Mouse (Mus musculus) regulatory T cell (primary cell): ENCODE measurements around the gene Cxcl14.

ENCODE experiments used
- in situ Hi-C: fragments of 300-600 bp; cut with MboI, MseI; formaldehyde crosslinking; loops from one replicate; pipeline ENCODE4 v1.15.1; 2025; ENCODE audit warnings: high pct_unique_total_duplicates

Cxcl14 gene

GRCm38 (mm10) chr13:56289998-56290397 is 6.4 kb downstream of the Cxcl14 start:
- in situ Hi-C loops = loop anchor here (5.0 kb wide), 1 partner anchor 142 kb away; no protein-coding TSS in a partner anchor

- in situ Hi-C loops = no loop called here
Observed at GRCm38 (mm10) chr13:56289261-56289660, 7.1 kb downstream of the Cxcl14 start.

- in situ Hi-C loops = no loop called here
Observed at GRCm38 (mm10) chr13:56288601-56289000, 7.8 kb downstream of the Cxcl14 start.

GRCm38 (mm10) chr13:56287091-56287490 is 9.3 kb downstream of the Cxcl14 start:
- in situ Hi-C loops = no loop called here

- in situ Hi-C loops = no loop called here
Observed at GRCm38 (mm10) chr13:56283321-56283720, 13.0 kb downstream of the Cxcl14 start.

GRCm38 (mm10) chr13:56280356-56280755 is 16.0 kb downstream of the Cxcl14 start:
- in situ Hi-C loops = no loop called here

- in situ Hi-C loops = no loop called here
Observed at GRCm38 (mm10) chr13:56279439-56279838, 16.9 kb downstream of the Cxcl14 start.

GRCm38 (mm10) chr13:56275171-56275570 is 21.2 kb downstream of the Cxcl14 start:
- in situ Hi-C loops = no loop called here

GRCm38 (mm10) chr13:56270124-56270523 is 26.2 kb downstream of the Cxcl14 start:
- in situ Hi-C loops = no loop called here

- in situ Hi-C loops = no loop called here
Observed at GRCm38 (mm10) chr13:56267396-56267795, 29.0 kb downstream of the Cxcl14 start.

- in situ Hi-C loops = no loop called here
Observed at GRCm38 (mm10) chr13:56266435-56266834, 29.9 kb downstream of the Cxcl14 start.

GRCm38 (mm10) chr13:56265661-56266060 is 30.7 kb downstream of the Cxcl14 start:
- in situ Hi-C loops = no loop called here

GRCm38 (mm10) chr13:56262269-56262668 is 34.1 kb downstream of the Cxcl14 start:
- in situ Hi-C loops = no loop called here

GRCm38 (mm10) chr13:56260344-56260780 is 36.0 kb downstream of the Cxcl14 start:
- in situ Hi-C loops = no loop called here

- in situ Hi-C loops = no loop called here
Observed at GRCm38 (mm10) chr13:56259926-56260250, 36.5 kb downstream of the Cxcl14 start.

GRCm38 (mm10) chr13:56259021-56259925 is 37.1 kb downstream of the Cxcl14 start:
- in situ Hi-C loops = no loop called here

GRCm38 (mm10) chr13:56258196-56259020 is 37.9 kb downstream of the Cxcl14 start:
- in situ Hi-C loops = no loop called here

GRCm38 (mm10) chr13:56257469-56258153 is 38.7 kb downstream of the Cxcl14 start:
- in situ Hi-C loops = no loop called here

- in situ Hi-C loops = no loop called here
Observed at GRCm38 (mm10) chr13:56256716-56257299, 39.5 kb downstream of the Cxcl14 start.

GRCm38 (mm10) chr13:56253379-56253778 is 43.0 kb downstream of the Cxcl14 start:
- in situ Hi-C loops = no loop called here

GRCm38 (mm10) chr13:56252783-56253182 is 43.6 kb downstream of the Cxcl14 start:
- in situ Hi-C loops = no loop called here
